Mouse (Mus musculus): ENCODE measurements around the gene Actr1a.
A peak's percentile ranks its signal among the peaks of the same experiment; 100 is the strongest.

Gene Actr1a

DNA sequence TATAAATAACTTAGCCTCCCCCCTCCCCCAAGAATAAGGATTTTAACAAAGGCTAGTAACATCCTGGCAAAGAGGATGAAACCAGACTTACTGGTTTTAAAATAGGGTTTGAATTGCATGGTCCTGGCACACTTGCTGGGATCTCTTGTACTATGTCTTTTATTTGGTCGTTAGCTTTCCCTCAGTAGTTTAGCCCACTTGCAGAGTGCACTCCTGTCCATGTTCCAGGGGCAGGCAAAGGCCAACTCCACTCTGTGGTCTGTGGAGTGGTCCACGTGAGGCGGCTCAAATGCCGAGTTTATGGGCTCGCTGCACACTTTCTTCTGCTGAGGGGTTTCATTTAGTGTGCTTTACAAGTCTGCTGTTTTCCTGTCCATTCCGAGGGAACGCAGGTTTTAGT, 4.3 kb upstream of the Actr1a start:
- no peak for DNase-seq (ENCODE audit: low read depth in 1 of 2, low spot score in 2 of 2)

DNA sequence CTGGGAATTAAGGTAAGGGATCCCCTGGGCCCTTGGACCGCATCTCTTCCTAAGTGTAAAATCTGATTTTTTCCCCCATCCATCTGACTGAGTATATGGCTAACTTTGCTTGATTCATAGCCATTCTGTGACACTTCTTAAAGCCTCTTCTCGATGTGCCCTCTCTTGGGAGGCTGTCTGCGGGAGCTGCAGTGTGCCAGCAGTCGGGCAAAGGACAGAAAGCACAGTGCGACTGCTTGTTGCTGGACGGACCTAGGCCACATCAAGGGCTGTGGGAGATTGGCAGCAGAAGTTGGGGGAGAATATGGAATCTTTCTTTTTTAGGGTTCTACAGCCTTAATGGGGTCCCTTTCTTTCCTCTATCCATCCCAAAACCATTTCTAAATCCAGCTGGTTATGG, 3.8 kb upstream of the Actr1a start:
- DNase-seq (ENCODE audit: low read depth in 1 of 2, low spot score in 2 of 2): no peak

DNA sequence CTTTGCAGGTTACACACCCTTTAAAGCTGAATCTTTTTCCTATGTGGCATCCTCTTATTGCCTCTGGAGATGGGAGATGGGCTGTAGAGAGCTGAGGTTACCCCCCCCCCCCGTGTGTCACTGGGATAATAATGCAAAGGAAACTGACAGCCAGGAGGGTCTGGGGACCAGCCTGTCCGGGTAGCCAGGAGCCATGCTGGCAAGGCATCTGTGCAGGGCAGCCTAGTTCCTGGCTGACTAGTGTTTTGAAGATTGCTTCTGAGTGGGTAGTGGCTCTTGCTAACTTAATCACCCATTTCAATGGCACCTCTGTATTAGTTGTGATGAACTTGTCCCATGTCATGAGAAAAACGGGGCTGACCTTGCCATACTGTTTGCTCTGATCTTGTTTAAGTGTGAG, 2.9 kb upstream of the Actr1a start:
- no peak for DNase-seq (ENCODE audit: low read depth in 1 of 2, low spot score in 2 of 2)

DNA sequence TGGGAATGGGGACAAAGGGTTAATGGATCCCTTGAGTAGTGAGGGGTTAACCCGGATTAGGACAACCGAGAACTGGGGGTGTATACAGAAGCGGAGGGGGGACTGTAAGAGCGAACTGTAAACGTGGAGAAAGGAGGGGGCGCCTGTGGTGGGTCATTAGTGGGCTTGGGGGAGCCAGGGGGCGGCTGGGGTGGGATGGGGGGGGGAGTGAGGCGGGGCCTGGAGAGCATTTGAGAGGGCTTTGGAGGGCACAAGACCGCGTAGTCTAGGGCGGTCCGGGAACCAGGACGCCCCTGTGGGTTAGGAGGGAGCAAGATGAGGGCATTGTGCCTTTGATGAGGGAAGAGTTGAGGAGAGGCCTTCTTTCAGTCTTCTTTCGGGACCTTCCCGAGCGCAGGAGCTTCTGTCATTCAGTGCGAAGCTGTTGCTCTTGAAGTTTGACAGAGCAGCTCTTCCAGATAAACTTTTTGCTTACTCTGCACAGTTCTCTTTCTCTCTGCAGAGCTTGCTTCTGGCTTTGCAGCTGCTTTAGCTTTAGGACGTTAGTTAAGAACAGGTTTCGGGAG, 2.0 kb upstream of the Actr1a start:
- no peak for DNase-seq (ENCODE audit: low read depth in 1 of 2, low spot score in 2 of 2)

DNA sequence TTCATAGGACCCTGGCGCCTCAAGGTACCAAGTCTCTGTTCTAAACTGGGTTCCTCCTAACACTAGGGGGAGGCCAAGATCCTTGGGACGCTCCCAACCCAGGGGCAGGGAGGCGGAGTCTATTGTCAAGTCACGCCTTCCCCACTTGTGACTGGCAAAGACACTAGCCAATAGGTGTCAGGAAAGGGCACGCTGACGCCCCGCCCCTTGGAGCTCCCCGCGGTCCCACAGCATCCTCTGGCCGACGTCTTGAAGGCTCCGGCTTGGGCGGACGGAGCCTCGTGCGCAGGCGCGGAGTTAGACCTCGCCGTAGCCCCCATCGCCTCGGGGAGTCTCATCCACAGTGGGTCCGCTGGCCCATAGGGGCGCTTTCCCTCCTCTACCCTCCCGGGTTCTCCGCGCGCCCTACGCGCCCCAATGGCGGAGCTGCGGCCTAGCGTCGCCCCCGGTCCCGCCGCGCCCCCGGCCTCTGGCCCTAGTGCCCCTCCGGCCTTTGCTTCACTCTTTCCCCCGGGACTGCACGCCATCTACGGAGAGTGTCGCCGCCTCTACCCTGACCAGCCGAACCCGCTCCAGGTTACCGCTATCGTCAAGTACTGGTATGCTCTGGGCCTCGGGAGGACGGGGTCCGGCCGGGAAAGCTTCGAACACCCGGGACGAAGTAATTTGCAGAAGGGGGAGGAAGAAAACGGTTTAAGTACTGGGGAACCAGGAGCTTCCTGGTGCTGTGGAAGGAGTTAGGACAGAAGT, 1.3 kb upstream of the Actr1a start, which contains the start of gene Sufu:
TSS of gene Sufu (plus strand) at position 211 of the 750 bp plus-strand sequence.
- DNase-seq (ENCODE audit: low read depth in 1 of 2, low spot score in 2 of 2): peak; percentile 95 to 96

DNA sequence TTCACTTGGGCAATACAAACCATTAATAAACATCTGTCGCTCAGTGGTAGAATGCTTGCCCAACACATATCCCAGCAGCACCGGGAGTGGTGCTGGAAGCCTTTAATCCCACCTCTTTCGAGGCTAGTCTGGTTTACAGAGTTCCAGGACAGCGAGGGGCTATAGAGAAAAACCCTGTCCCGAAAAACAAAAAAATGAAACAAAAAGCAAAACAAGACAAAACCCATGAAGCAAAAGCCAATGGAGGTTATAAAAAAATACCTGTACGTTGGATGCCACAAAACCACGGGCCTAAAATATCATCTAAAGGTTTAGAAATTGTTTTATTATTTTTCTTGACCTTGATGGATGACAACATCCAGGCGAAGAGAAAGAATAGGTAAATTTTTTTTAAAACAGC, 561 bp upstream of the Actr1a start:
- no peak for DNase-seq (ENCODE audit: low read depth in 1 of 2, low spot score in 2 of 2)

DNA sequence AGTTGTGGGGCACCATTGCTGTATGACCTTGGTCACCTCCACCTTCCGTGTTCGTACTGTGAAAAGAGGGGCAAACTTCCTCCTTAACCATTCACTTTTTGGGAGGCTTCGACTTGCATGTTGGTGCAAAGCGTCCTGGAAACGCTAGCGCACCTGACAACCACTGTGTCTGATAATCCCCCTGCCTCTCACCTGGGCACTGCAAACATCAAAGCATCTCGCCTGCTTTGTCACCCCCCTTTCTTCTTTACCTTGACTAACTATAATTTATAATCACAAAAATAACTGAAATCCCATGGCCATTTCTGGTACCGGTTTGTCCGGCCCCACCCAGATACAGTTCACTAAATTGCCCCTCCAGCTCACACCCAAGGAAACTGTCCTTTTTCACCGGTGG, 838 bp downstream of the Actr1a start:
- no peak for DNase-seq (ENCODE audit: low read depth in 1 of 2, low spot score in 2 of 2)

DNA sequence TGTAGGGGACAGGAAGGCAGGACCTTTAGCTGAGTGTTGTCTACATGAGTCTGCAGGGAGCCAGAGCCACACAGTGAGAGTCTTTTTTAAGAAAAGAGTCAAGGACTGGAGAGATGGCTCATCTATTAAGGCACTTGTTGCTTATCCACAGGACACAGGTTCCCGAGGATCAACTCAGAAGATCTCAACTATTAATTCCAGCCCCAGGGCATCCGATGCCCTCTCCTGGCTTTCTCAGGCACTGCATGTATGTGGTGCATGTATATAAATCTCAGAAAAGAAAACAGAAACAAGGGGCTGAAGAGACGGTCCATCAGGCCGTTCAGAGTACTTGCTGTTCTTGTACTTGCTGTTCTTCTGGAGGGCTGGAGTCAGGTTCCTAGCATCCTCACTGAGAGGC, 3.5 kb downstream of the Actr1a start:
- peak in 1 of 2 experiments; percentile 27 for DNase-seq (ENCODE audit: low read depth in 1 of 2, low spot score in 2 of 2)

DNA sequence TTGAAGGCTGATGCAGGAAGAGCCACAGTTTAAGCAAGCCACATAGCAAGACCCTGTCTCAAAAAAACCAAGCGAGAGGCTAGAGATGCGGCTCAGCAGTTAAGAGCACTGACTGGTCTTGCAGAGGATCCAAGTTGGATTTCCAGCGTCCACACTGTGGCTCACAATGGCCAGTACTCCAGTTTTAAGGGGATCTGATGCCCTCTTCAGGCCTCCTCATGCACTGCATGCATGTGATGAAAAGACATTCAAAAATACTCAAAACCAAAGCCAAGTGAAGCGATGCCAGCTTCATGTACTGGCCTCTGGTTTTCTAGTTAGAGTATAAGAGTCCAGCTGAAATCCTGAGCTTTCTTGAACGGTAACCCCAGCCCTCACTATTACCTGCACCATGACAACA, 5.7 kb downstream of the Actr1a start:
- no peak for DNase-seq (ENCODE audit: low read depth in 1 of 2, low spot score in 2 of 2)

DNA sequence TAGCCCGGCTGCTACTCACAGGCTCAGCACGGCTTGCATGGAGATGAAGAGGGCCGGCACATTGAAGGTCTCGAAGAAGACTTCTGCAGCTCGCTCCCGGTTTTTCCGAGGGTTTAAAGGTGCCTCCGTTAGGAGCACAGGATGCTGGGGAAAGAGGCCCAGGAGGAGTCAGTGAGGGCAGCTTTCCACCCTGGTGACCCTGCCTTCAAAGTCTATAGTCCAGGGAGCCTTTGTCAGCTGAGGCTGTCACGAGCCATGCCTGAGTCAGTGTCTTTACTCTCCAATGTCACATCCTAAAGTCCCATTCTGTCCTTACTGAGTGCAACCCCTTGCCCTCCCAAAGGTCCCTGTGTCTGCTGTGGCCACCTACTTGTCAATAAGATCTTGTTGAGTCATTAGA, 13.3 kb downstream of the Actr1a start:
- no peak for DNase-seq (ENCODE audit: low read depth in 1 of 2, low spot score in 2 of 2)

DNA sequence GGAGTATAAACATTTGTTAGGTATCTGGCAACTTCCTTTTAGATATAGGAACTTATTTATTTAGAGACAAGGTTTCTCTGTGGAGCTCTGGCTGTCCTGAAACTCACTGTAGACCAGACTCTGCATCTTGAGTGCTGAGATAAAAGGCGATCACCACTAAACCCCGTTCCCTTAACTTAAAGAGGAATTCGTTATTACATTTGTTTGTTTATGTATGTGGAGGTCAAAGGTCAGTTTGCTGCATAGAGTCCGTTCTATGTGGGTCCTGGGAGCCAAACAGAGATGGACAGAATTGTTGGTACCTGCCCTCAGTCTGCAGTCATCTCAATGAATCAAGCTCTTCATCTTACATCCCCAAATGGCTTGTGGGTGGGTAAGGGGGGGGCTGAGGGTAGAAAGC, 19.7 kb downstream of the Actr1a start:
- DNase-seq (ENCODE audit: low read depth in 1 of 2, low spot score in 2 of 2): no peak

DNA sequence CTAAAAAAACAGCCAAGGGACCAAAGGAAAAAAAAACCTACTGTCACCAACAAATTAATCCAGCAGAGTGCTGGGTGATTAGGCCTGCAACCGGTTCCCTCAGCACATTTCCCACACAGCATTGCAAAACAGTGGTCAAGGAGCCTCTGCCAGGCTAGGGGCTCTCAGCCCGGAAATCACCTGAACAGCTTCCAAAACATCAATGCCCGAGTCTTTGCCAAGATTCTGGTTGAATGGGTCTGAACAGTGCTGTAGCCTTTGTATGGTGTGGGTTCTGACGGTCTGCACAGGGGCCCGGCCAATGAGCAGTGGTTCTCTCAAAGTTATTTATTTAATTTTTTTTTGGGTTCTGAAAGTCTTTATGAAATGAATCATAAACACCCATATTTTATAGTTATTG, 20.1 kb downstream of the Actr1a start:
- DNase-seq (ENCODE audit: low read depth in 1 of 2, low spot score in 2 of 2): no peak

DNA sequence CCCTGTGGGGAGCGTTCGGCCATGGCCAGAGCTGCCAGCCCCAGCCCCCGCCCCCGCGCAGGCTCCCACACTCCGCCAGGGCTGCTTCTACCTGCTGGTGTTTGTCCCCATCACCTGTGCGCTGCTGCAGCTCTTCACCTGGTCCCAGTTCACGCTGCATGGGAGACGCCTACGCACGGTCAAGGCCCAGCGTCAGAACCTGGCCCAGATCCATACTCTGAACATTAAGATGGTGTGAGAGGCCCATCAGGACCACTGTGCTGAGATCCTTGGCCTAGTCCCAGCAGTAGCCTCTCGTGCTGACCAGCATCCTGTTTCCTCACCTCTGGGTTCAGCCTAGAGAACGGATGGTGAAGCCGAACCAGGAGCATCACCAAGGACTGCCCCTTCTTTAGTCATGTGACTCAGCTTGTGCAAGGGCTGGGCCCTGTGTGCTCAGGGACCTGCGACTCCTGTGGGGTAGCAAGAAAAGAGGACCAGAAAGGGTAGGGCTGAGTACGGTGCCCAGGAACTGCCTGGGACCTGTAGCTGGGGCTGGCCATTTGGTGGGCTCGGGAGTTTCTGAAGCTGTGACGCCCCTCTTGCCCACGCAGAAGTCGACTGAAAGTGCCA, 21.0 kb downstream of the Actr1a start:
- no peak for DNase-seq (ENCODE audit: low read depth in 1 of 2, low spot score in 2 of 2)

DNA sequence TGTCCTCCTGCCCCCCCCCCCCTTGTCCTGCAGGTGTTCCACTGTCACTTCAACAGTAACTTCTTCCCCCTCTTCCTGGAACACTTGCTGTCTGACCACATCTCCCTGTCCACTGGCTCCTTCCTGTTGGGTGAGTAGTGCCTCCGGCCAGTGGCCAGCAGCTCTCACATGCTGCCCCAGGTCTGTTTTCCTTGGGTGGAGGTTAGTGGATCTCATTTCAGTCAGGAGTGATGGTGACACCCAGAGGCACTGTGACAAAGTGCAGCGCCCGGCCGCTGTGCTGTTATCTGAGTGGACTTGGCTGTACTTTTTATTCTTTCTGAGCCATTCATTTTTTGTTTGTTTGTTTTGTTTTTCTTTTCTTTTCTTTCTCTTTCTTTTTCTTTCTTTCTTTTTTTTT, 26.3 kb downstream of the Actr1a start:
- peak in 1 of 2 experiments; percentile 30 for DNase-seq (ENCODE audit: low read depth in 1 of 2, low spot score in 2 of 2)

DNA sequence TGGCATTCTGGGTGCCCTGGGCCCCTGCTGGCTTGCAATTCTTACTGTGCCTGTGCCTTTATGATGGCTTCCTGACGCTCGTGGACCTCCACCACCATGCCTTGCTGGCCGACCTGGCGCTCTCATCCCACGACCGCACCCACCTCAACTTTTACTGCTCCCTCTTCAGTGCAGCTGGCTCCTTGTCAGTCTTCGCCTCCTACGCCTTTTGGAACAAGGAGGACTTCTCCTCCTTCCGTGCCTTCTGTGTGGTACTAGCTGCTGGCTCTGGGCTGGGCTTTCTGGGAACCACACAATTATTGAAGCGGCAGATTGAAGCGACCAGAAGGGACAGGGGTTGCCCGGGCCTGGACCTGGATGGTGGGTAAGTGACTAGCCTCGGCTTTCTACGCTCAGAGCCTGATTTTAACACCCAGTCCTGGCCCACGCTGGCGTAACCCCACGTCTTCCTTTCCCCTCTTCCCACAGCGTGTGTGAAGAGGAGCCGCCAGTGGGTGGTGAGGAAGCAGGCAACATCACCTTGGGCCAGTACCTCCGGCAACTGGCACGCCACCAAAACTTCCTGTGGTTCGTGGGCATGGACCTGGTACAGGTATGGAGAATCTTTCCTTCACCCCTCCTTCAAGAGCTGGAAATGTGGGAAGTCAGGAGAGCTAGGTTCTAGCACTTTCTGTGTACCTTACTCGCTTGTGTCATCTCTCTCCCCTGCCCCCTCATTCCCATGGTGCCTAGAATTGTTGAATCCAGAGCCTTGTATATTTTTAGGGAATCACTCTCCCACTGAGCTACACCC, 27.6 kb downstream of the Actr1a start:
- DNase-seq (ENCODE audit: low read depth in 1 of 2, low spot score in 2 of 2): no peak

DNA sequence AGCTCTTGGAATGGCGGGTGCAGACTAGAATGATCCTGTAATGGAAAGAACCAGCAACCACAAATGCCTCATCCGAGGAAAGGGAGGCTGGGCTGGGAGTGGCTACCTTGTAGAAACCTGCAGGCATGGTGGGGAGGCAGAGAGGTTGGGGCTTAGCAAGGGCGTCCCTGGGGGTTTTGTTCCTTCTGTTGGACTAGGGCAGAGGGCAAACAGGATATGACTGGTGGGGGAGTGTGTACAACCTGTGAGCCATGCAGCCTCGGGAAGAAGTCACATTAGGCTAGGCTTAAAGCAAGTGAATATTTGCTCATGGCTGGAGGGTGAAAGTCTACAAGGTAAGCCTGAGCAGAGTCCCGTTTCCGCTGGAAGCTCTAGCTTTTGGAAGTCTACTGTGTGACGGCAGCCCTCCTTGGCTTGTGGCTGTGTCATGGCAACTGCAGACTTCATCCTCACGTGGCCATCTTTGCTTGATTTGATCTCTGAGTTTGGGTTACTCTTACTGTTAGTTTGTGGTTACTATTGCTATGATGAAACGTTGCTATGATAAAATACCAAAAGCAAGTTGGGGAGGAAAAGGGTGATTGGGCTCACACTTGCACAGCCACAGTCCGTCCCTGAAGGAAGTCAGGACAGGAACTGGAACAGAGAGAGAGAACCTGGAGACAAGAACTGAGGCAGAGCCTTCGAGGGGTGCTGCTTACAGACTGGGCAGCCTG, 32.1 kb downstream of the Actr1a start:
- no peak for DNase-seq (ENCODE audit: low read depth in 1 of 2, low spot score in 2 of 2)

DNA sequence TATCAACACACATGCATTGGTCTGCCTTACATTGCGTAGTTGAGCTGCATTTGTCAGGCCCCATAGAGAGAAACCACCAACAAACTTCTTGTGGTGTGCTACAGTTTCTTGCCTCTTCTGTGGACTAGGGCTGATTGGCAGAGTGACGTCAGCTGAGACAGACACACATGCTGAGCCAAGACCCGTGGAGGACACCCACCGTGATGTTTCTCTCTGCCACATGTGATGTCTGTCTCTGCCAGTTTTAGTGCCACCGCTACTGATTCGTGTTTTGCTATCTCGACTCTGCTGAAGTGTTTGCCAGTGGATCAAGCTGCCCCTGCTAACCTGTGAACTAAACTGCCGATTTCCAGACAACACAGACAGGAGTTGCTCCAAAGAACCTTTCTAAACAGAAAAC, 33.4 kb downstream of the Actr1a start:
- no peak for DNase-seq (ENCODE audit: low read depth in 1 of 2, low spot score in 2 of 2)

DNA sequence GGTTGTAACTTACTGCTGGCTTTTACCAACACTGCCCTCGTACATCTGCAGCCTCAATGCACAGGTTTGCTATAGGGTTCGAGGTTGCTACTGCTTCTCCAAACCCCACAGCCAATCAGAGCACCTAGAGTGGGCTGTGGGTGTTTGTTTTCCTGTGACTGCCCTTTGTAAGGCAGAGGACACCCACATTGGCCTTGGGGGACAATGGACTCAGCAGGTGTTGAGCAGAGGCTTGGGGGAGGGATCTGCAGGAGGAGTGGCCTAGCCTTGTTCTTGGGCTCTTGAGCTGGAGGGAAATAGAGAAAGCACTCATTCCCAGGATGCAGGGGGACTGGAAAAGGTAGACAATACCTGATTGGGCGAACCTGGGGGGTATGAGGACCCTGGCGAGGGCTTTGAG, 37.2 kb downstream of the Actr1a start:
- no peak for DNase-seq (ENCODE audit: low read depth in 1 of 2, low spot score in 2 of 2)

DNA sequence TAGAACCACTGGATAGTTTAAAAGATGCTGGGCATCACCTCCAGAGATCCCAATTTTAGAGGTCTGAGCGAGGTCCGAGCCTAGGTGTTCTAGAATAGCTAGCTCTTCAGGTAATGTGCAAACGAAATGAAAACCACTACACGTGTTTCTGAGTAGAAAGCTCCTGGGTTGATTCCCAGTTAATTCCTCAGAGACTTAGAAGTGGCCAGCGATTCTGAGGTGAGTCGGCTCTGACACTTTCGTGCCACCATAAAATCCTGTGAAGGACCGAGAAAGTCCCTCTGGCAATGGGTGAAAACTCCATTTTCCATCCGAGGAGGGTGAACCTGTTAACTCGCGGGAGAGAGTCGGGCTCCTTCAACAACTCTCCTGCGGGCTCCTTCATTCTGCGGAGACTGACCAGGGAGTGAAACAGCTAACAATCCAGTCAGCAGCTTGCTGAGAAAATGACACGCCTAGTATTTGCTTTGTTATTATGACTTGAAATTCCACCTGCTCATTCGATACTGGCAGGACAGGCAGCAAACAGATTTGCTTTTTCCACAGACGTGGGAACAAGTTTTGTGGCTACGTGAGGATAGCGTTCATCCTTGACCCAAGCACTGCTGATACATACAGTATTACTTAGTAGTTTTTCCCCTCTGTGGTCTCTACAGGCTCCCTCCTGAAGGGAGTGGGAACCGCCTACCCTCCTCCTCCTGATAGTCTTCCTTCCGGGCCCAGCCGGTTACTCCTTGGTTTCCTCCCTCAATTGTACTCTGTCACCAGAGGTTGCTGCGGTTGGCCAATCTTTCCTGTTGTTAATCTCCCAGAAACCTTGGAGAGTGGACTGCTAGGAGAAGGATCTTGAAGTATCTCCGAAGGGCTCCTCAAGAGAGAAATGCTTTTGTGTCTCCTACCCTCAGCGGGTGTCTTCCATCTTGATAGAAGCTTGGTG, 37.9 kb downstream of the Actr1a start:
- no peak for DNase-seq (ENCODE audit: low read depth in 1 of 2, low spot score in 2 of 2)

DNA sequence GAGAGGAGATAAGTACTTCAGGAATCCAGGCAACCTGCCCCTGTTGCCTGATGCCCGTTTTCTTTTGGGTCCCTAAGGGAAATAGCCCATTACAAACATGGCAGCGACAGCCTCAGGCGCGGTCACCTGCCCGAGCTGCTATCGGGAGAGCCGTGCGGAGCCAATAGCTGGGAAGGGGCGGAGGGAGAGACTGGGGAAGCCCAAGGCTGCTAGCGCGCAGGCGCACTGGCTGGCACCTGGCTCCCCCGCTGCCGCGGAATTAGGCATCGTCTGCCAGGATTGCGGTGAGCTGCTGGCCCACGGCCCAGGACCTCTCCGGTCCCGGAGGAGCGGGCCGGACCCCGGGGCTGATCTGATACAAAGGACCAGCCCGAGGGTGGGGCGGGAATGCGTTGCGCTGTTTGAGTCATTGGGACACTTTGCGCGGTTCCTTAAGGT, 38.8 kb downstream of the Actr1a start:
- peak in 1 of 2 experiments; percentile 56 for DNase-seq (ENCODE audit: low read depth in 1 of 2, low spot score in 2 of 2)

Data from monocyte, adult 2 months (primary cell).